Mouse (Mus musculus) testis, postnatal 14 days (tissue): ENCODE data around the gene Zscan18.
"Not testable (repeated sequence)": the region's sequence is repeated elsewhere in the genome, so short reads cannot be mapped to it uniquely, and the experiment has no call there.

Source experiments
- DNase-seq: peaks from one replicate; pipeline ENCODE4 v3.0.0; 2021; ENCODE audit warnings: low spot score

Zscan18 gene

DNA sequence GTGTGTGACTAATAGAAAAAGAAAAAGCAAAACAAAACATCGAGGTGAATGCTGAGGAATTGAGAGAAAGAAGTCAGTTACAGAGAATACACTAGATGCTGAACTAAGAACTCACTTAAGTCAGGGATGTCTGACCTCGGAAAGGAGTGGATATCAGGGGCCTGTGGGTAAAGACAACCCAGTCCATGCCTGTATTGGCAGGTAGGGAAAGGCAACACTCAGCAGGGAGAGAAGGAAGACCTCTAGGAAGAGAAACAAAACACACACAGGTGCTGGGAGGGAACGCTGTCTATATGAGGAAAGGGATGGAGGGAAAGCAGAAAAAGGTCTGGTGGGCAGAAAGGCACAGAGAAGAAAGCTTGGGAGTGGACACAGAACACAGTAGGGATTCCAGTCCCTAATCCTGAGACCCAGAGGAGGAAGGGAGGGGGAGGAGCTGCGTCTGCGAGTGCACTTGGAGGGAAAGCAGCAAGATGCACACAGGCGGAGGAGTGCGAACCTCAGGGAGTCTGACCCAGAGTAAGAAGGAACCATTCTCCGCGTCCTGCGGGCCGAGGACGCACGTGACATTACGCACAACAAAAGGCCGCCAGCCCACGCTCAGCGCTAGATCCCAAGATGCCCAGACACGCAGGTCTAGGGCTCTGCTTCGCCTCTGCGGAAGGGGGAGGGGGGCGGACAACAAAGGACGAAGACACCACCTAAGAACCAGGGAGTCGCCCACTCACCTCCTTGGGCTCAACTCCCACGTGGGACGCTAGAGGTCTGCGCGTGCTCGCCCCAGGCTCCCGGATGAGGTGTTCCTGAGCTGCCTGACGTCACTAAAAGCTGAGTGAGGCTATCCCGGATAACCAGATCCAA, at the start of gene Zscan18:
Zscan18 (minus strand) TSS at position 770 of the 861 bp plus-strand sequence.
- DNase-seq, result peak; percentile 81

DNA sequence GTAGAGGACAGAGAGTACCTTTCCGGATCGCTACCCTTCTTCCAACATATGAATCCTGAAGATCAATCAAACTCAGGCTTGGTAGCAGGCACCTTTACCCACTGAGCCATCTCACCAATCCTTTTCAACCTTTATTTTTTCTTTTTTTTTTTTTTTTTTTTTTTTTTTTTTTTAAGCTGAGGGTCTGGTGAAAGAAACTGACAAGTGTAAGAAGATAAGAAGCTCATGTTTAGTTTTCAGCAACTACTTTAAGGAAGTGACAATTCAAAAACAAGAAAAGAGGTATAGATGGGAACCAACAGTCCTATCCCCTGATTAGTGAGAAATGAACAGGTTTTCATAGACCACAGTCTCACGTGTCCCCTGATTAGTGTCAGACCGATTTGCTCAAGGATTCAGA, 32.3 kb upstream of the Zscan18 start:
- DNase-seq, result no peak

DNA sequence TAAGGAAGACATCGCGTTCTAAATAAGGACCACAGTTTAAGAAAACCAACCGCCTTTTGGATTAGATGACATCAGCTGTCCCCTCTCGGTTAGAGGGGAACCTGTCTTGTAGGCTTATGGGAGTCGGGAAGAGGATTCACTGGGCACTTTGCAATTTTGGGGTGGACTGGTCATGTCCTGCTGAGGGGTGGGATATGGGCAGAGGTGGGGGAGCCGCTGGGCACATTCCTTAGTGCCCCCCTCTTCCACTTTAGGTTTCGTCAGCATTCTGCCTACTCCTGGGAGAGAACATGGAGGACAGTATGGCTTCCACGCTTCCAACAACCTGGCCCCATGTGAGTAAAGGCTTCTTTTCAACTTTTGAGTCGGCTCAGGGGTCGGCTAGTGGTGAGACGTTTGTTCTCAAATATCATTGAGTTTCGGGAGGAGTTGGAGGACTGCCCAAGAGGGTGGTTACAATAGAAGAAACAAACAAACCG, 31.8 kb upstream of the Zscan18 start:
- peak; percentile 18 for DNase-seq

DNA sequence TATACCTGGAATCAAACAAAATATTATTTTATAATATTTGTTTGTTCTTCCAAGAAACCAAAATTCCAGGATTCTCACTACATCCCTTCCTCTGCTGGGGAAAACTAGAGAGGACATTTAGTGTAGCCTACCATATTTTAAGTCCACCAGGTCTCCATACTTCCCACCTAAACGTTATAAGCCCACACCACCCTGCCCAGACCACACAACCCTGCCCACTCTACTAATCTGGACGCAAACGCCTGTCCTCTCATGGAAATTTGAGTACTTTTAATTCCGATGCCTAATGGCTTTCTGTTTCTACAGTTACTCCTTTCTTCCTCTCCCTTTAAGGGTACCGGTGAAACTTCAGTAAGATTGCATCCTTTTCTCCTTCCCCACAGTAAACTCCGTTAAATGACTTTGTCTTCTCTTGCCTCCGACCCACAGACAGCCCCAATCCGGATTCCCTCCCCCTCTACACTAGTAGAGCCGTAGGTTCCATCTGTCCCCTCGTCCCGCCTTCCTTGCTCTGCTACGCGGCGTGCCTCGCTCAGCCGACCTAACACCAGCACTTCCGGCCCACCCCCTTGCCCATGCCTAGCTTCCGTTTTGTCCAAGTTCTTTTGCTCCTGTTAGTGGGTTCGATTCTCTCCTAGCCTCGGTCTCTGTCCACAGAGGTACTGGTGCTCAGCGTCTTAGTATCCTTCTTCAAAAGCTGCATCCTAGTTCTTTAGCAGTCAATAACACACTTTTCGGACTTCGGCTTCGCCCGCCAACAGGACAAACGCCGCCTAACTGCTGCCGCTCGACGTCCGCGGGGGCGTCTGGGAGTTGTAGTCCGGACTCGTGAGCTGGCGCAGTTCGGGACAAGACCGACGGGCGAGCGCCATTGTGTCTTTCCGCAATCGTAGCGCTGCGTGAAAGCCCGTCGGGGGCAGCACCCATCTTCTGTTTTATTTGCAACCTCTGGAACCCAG, 31.0 kb upstream of the Zscan18 start, which contains the start of gene Zfp110:
Zfp110 (plus strand) TSS at position 600 of the 959 bp plus-strand sequence.
- DNase-seq, result peak; percentile 89

DNA sequence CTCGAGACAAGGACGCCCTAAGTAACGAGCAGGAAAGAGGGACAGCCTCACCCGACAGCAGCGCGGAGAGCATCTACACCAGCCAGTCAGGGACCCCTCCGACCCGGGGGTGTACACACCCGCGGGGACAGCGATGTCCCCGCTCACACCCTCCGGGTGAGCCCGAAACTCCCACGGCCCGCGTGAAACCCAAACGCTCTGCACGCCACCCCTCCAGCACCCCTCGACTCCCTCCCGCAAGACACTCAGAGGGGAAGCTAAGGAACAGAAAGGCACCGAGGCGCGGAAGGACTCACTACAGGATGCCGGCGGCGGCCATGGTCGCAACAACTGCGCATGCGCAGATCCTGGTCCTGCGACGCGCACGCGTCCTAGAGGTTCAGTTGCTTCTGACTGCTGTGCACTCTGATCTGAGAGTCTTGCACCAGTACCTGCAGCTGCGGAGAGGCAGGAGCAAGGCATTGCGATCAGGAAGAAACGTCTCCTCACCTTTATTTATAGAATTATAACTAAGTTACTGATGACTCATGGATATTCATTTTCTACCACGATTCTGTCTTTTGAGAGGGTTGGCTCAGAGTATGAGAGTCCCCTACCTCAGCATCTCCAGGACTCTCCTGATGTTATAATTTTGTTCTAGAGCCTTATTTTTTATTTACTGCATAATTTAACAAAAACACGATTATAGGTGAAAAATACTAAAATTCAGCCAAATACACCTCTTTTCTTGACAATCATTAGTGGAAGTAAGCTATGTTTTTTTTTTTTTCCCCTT, 15.3 kb upstream of the Zscan18 start, which contains the start of gene Zfp329:
Zfp329 (minus strand) TSS at position 338 of the 775 bp plus-strand sequence.
- DNase-seq, result peak; percentile 89

DNA sequence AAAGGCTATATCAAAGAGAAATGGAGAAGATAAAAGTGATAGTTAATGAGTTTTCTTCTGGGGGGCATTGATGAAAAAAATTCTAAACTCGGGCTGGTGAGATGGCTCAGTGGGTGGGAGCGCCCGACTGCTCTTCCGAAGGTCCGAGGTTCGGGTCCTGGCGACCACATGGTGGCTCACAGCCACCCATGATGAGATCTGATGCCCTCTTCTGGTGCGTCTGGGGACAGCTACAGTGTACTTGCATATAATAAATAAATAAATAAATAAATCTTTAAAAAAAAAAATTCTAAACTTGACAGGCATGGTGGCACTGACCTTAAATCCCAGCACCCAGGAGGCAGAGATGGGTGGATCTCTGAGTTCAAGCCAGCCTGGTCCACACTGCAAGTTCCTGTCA, 12.1 kb upstream of the Zscan18 start:
- DNase-seq, result no peak

DNA sequence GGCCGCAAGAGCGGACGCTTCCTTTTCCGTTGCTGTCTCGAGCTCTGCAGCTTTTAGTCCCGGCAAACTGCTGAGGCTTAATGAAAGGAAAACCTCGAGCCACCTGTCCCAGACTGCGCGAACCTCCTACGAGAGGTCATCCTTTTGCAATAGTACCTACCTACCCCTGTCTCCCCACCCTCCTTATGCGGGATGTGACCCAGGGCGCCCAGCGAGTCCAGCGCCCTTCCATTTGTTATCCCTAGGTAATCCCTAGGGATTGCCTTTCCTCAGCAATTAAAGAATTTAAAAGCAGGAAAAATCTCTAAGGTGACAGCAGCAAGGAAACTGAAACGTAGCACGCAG, 264 bp upstream of the Zscan18 start:
- DNase-seq, result no peak

DNA sequence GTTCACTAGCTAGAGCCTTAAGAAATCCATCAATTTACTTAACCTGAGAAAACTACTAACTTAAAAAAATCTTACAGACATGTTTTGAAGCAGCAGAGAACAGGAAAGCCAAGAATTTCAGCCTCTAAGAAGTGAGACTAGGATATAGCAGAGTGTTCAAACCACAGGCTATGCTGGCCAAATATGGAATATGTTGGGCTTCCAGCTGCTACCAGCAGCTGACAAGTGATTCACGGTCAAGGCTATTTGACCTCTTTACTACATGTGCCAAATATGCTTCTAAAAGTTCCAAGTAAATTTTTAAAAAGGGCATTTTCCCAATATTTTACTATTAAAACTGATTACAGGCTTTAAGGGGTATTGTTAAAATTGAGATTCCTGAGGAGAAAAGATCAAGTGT, 3.9 kb downstream of the Zscan18 start:
- no peak for DNase-seq

DNA sequence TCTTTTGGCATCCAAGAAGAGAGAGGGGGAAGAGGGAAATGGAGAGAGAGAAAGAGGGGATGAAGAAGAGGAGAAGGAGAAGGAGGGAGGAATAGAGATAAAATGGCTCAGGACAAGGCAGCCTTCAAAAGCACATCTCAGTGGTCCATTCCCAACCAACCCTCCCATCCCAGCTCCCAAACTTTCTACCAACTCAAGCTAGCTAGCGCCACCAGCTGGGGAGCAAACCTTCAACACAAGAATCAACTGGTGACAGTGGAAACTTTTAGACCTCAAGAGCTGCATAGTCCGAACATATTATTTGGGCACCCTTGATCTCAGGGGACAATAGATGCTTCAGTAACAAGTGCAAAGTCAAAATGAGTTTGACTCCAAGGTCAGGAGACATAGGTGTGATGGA, 5.5 kb downstream of the Zscan18 start:
- DNase-seq, result no peak

DNA sequence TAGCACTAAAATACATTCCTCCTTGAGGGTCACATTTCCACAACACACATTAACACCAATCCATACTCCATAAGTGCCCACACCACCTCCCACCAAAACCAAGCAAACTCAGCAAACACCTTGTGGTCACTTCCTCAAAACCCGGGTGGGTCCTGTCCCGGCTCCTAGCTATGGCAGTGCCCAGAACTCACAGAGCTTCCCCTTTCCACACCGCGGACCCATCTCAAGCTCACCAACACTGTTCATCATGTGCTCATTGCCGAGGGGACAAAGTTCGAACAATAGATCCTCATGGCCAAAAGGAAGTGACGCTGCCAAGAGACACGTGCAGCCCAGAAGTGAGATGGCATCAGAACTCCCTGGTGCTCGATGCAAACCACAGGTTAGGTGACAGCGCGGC, 10.8 kb downstream of the Zscan18 start:
- not testable (repeated sequence) for DNase-seq

DNA sequence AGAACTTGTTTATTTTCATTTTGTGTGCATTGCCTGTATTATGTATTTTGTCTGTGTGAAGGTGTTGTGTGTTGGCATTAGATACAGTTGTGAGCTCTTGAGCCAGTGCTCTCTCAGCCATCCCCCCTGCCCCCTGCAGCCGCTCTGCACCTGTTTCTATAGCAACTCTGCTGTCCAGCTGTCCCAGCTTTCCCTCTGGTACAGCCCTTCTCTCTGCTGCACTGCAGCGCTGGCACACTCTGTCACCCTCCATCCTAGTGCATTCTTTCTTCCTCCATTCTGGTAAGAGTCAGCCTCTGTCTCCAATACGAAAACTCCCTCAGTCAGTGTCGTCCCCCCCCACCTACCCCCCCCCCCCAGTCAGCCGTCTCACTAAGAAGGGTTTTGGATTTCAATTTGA, 15.4 kb downstream of the Zscan18 start:
- no peak for DNase-seq

DNA sequence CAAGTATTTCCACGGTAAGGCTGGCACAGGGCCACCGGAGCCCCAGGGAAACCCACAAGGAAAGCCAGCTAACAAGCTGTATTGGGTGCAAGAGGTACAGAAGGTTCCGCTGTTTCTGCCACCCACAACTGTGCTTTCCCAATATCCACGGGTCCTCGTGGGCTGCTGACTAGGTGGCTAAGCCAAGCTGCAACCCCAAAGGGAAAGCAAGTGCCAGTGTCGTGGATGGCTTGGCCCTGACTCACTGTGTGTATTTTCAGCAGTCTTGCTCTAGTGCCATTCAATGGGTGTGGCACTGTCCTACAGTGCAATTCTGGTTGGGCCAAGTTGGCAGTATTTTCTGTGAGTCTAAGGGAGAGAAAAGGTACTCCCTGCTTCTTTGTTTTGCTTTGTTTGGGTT, 16.1 kb downstream of the Zscan18 start:
- no peak for DNase-seq

DNA sequence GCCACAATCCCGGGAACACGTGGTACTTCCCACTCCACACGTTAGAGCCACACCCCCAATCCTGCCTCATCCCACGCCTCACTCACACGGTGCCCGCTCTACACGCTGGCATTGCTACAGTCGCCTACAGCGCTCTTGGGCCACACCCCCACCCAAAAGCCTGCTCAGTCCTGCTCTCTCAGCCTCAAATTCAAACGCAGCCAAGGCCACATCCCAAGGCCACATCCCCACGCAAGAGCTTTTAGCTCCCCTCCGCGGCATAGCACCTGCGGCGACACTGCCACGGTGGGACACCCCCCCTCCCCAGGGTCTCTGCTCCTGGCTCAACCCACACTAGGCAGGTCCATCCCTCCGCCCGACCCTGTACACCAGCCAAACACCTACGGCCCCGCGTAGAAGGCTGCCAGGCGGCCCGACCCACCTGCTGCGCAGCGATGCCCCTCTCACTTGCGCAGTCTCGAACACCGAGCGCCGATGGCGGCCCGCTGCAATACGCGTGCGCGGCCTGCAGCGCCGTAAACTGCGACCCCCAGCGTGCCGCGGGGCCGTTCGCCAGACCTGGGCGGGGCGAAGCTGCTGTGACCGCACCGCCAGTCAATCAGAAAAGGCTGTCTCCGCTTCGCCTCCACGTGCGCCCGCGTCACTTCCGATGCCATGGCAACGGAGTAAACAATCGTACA, 23.1 kb downstream of the Zscan18 start:
- peak; percentile 89 for DNase-seq

DNA sequence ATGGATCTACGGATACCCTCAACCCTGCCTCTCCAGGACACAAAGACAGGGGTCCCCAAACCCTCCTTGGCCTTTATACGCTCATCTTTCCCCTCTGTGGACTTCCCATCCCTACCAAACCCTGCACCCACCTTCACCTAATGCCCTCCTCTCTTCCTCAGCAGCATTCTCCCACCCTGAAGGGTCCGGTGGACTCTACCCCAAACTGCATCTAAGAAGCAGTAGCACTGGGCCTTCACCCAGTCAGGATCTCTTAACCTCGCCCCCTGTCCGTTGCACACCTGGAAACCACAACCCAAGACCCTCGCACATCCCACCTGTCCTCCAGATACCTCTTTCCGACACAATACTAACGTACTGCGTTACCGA, 23.7 kb downstream of the Zscan18 start:
- DNase-seq, result no peak

DNA sequence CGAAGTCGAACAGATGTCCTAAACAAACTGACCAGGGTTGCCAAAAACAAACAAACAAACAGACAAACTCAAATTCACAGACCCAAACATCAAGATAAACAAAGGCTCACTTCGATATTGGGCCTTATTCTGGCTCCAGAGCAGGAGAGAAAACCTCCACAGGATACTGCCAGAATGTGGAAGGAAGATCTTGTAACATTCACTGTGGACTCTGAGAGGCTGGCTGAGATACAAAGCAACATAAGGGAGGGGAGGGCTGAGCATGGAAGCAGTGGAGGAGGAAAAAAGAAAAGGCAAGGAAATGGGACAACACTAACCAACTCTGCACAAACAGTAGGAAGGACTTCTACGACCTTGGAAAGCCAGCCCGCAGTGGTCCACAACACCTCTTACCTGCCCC, 24.3 kb downstream of the Zscan18 start:
- DNase-seq, result no peak

DNA sequence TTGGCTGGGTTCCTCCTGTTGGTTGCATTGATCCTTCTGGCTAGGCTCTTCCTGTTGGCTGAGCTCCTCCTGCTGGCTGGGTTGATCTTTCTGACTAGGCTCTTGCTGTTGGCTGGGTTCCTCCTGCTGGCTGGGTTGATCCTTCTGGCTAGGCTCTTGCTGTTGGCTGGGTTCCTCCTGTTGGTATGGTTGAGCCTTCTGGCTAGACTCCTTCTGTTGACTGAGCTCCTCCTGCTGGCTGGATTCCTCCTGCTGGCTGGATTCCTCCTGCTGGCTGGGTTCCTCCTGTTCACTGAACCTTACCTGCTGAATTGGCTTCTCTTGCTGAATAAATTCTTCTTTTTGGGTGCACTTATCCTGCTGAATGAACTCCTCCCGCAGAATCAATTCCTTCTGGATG, 28.8 kb downstream of the Zscan18 start:
- no peak for DNase-seq

DNA sequence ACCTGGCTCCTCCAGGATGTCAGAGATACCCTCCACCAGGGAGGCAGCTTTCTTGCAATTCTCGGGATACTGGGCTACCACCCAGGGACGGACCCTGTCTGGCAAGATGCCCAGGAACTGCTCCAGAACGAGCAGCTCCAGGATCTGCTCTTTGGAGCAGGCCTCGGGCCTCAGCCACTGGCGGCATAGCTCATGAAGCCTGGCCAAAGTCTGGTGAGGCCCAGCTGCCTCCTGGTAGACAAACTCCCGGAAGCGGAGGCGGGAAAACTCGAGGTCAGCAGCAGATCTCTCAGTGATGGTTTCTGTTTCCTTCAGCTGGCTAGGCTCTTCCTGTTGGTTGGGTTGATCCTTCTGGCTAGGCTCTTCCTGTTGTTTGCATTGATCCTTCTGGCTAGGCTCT, 29.3 kb downstream of the Zscan18 start:
- DNase-seq, result no peak

DNA sequence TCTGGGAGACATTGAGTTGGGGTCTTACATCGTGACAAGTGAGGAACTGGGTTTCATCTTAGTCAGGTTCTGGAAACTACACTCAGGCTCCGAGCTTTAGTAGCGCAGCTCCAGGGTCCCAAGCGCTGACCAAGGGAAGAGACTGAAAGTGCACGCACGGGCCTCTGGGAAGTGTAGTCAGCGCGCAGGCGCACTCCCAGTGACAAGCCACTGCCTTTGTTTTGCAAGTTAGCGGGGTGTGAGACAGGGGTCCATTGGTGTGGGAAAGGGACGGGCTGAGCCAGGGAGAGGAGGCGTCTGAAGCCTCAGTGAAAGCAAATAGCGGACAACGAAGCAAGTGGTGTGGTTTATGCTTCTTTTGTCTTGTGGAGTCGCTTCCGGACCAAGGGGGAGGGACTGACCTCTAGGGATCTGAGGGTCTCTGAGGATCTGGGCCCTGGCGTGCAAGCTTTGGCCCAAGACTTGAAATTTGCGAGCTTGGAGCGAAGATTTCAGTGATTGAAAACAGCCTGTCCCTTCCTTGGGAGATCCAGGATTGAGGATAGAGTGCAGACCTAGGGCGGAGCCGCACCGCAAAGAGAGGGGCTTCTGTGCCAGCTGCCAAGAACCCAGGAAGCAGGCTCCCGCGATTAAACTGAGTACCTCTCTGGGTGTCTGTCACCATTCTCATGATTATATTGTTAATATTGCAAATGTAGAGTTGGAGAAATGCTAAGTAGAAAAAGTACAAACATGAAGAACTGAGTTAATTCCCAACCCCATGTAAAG, 53.8 kb downstream of the Zscan18 start:
- peak; percentile 8 for DNase-seq

DNA sequence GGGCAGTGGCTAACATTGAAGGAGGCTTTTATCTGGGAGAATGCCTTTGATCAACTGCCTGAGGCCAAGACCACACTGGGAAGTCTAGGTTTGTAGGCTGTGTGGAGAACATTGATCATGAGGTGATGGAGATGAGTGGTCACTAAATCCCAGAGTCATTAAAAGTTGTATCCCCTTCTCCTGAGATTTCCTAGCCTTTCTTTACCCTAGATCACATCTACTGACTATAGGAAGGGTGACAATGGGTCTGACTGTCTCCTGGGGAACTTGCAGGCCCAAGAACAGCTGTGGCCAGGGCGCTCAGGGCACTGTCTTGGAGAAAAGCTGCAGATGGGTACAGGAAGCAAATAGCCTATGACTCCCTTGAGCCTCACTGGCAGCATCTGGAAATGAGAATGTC, 68.5 kb downstream of the Zscan18 start, which contains the start of gene Vmn2r56:
Vmn2r56 (minus strand) TSS at position 101 of the 400 bp plus-strand sequence.
- DNase-seq, result no peak
